Mouse (Mus musculus) liver, embryonic 14.5 days (tissue): ENCODE data around the gene Ctsl. TPM values are rescaled to one million over a fixed set of nuclear protein-coding genes. Genes with fewer than 3 reads are reported as not detected.

Experiments
- ATAC-seq: fragments of 200-750 bp; cut with Nextera tagmentation; 2 replicates; pipeline ENCODE4 v1.8.0; 2017; ENCODE audit warnings: moderate number of reproducible peaks, mild to moderate bottlenecking, moderate library complexity; ENCODE audit not compliant: insufficient read depth
- DNase-seq, 3 experiments: peaks; one replicate each; pipeline ENCODE4 v3.0.0-alpha.2; 2012 to 2013; ENCODE audit warnings: low read depth in 3 of 3, low spot score in 3 of 3
- H3K27ac ChIP-seq: fragments of 300-500 bp; sonication (generic); 2 replicates; pipeline ENCODE4 v1.5.1; 2014; ENCODE audit warnings: moderate library complexity, mild to moderate bottlenecking, control low read depth, inconsistent platforms
- H3K27me3 ChIP-seq: fragments of 300-500 bp; sonication (generic); 2 replicates; pipeline ENCODE4 v1.6.1; 2014; ENCODE audit warnings: mild to moderate bottlenecking, low read length, moderate library complexity; ENCODE audit not compliant: control insufficient read depth, insufficient read depth
- H3K36me3 ChIP-seq: fragments of 300-500 bp; sonication (generic); replicated peaks from 2 replicates; pipeline ENCODE4 v1.6.1; 2014; ENCODE audit warnings: low read depth; ENCODE audit not compliant: control insufficient read depth, insufficient read depth
- H3K4me1 ChIP-seq, 2 experiments: fragments of 200-500 bp in 1 of 2; fragments of 300-500 bp in 1 of 2; sonication (generic) in 1 of 2; replicated peaks; 2 replicates each; pipeline ENCODE4 v1.6.1; 2012 to 2014; ENCODE audit warnings: antibody characterized with exemption in 1 of 2, inconsistent platforms in 1 of 2, low read length in 1 of 2; ENCODE audit not compliant: control insufficient read depth in 2 of 2, insufficient read depth in 2 of 2
- H3K4me2 ChIP-seq: fragments of 300-500 bp; sonication (generic); 2 replicates; pipeline ENCODE4 v1.6.1; 2014; ENCODE audit warnings: low read depth, mild to moderate bottlenecking, control low read depth, moderate library complexity
- H3K4me3 ChIP-seq, 2 experiments: fragments of 200-500 bp in 1 of 2; fragments of 300-500 bp in 1 of 2; sonication (generic) in 1 of 2; 2 replicates each; pipeline ENCODE4 v1.5.1; 2012 to 2014; ENCODE audit warnings: low read depth in 2 of 2, low read length in 2 of 2, mild to moderate bottlenecking in 2 of 2, control low read depth in 1 of 2, inconsistent platforms in 1 of 2, moderate library complexity in 1 of 2; ENCODE audit not compliant: insufficient read depth in 1 of 2
- H3K9ac ChIP-seq: fragments of 300-500 bp; sonication (generic); replicated peaks from 2 replicates; pipeline ENCODE4 v1.6.1; 2014; ENCODE audit warnings: mild to moderate bottlenecking, control low read depth, moderate library complexity
- H3K9me3 ChIP-seq: fragments of 300-500 bp; sonication (generic); 2 replicates; pipeline ENCODE4 v1.6.1; 2016; ENCODE audit warnings: low read length, mixed read lengths; ENCODE audit not compliant: control insufficient read depth
- CTCF ChIP-seq: IDR thresholded peaks from 2 replicates; pipeline ENCODE4 v1.5.1; 2016; ENCODE audit warnings: antibody characterized with exemption, low read depth, control low read depth
- EP300 ChIP-seq: IDR thresholded peaks from 2 replicates; pipeline ENCODE4 v1.6.1; 2016; ENCODE audit warnings: antibody characterized with exemption, low read depth
- WGBS: fragments of 180-500 bp; shearing (Covaris S2); extraction: QIAGEN DNeasy Blood & Tissue Kit; methylation state at CpG from one replicate; pipeline ENCODE4 v1.1.7; 2014; ENCODE audit not compliant: insufficient replicate concordance; 5-methylcytosine and 5-hydroxymethylcytosine counted together
- polyA plus RNA-seq, 2 experiments: library from polyadenylated mRNA; depleted of rRNA in 1 of 2; stranded (reverse) in 1 of 2; unstranded in 1 of 2; fragments of >200 nt; fragmentation: Nextera tagmentation in 1 of 2; extraction: Ambion mirVana in 1 of 2; gene quantifications; 2 replicates each; pipeline versions ENCODE4 v1.2.1 to v1.2.3; 2012 to 2014

The Ctsl gene
- polyA plus RNA-seq, 2 experiments = 82.2 to 135 TPM

DNA sequence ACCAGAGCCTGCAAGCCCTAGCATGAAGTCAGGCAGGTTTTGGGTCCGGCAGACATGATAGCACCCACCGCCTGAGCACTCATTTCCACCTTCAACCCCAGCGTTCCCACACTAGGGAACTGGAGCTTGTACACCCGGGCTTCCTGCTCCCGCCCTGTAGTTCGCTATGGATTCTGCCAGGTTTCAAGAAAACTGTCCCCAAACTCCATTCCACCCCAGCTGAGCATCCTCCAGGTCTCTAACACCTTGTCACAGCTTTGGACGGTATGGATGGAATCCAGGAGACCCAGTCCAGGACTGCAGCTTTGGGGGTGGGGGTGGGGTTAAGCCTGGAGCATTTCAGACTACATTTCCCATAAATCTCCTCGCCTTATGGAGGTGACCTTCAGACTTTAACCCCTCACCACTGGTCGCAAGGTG is 26.6 kb downstream of the Ctsl start:
- peak; percentile 66 for ATAC-seq

DNA sequence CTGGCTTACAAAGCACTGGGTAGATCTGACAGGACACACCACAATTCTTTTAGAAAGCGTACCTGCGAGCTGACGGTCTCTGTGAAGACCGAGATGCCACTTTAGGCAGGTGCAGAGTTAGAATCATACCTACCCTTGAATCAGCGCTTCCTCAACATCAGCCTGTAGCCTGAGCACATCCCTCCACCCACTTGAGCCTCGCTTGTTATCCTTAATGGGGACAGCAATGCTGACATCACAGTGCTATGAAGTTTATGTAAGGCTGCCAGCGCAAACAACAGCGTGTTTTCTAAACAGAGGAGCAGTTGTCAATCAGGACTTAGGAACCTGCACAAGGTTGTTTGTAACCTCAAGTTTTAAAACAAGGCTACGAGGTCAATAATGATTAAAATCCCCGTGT is 27.1 kb downstream of the Ctsl start:
- H3K4me2 ChIP-seq = peak overlapping the region; percentile 79
- H3K27me3 ChIP-seq = no peaks in the 10 kb centered on the region
- peaks cover 0 to 4% of the 10 kb centered on the region in 2 experiments; a peak in 2 of 4 replicates for H3K4me1 ChIP-seq
- WGBS = 20% methylated on average over 10 of the region's 10 CpGs
- H3K9me3 ChIP-seq = no peaks in the 10 kb centered on the region
- H3K36me3 ChIP-seq = no peaks in the 10 kb centered on the region
- DNase-seq (no peak), ATAC-seq (peak; percentile 48; the same call in 1 of the 2 replicates)
- H3K4me3 ChIP-seq = peak overlapping the region; percentile 61 to 69
- H3K27ac ChIP-seq = no peak overlapping the region
- TF ChIP-seq EP300 (no peak), CTCF (no peak)
- H3K9ac ChIP-seq = peak overlapping the region; percentile 69

More for the DNA sequence above, 26.6 kb downstream of the Ctsl start:
- H3K27ac ChIP-seq = no peak overlapping the region
- DNase-seq = peak in 1 of 3 experiments; percentile 14
- 1% methylated on average over 9 of the region's 9 CpGs for WGBS
- H3K9ac ChIP-seq = peak overlapping the region; percentile 69
- TF ChIP-seq EP300 (no peak), CTCF (no peak)
- H3K36me3 ChIP-seq = no peaks in the 10 kb centered on the region
- H3K4me2 ChIP-seq = peak overlapping the region; percentile 79
- H3K27me3 ChIP-seq = no peaks in the 10 kb centered on the region
- H3K4me1 ChIP-seq = peaks cover 0 to 4% of the 10 kb centered on the region in 2 experiments; a peak in 2 of 4 replicates
- no peaks in the 10 kb centered on the region for H3K9me3 ChIP-seq
- H3K4me3 ChIP-seq = peak overlapping the region; percentile 61 to 69

DNA sequence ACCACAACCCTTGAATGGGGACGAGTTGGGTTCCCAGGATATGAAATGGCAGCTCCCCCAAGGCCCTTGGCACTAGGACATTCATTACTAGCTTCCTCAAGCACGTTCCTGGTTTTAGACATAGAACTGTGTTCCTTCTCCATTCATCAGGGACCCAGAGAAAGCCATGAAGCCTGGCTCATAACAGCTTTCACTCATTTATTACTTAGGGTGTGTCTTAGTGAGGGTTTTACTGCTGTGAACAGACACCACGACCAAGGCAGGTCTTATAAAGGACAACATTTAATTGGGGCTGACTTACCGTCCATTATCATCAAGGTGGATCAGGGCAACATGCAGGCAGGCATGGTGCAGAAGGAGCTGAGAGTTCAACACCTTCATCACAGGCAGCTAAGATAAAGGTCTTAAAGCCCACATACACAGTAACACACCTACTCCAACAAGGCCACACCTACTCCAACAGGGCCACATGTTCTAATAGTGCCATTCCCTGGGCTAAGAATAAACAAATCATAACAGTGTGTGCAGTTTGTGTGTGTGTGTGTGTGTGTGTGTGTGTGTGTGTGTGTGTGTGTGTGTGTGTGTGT is 35.1 kb downstream of the Ctsl start:
- WGBS = 43% methylated on average over 4 of the region's 4 CpGs
- H3K9ac ChIP-seq = no peak overlapping the region
- no peaks in the 10 kb centered on the region for H3K4me1 ChIP-seq
- DNase-seq (no peak), ATAC-seq (no peak)
- H3K9me3 ChIP-seq = no peaks in the 10 kb centered on the region
- no peak overlapping the region for H3K4me3 ChIP-seq
- H3K27me3 ChIP-seq = no peaks in the 10 kb centered on the region
- no peak overlapping the region for H3K4me2 ChIP-seq
- TF ChIP-seq EP300 (no peak), CTCF (no peak)
- H3K27ac ChIP-seq = no peak overlapping the region
- H3K36me3 ChIP-seq = no peaks in the 10 kb centered on the region

DNA sequence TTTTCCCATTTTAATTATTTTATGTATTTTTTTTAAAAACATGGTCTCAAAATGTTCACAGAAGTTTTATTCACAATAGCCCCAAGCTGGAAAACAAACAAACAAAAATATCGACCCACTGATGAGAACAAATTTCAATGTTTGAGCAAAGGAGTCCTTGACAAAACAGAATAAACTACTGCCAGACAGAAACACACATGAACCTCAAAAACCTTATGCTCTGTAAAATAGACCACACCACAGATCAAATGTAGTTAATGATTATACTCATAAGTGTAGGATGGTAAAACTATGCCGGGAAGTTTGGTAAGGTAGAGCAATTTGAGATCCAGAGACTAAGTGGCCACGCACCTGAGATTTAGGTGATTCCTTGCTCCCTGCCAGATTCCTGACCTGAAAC is 37.6 kb downstream of the Ctsl start:
- TF ChIP-seq EP300 = no peak
- TF ChIP-seq CTCF = no peak
- ATAC-seq (no peak), DNase-seq (no peak)
- no peaks in the 10 kb centered on the region for H3K36me3 ChIP-seq
- no peak overlapping the region for H3K4me3 ChIP-seq
- no peaks in the 10 kb centered on the region for H3K4me1 ChIP-seq
- H3K27ac ChIP-seq = no peak overlapping the region
- no peak overlapping the region for H3K4me2 ChIP-seq
- no peak overlapping the region for H3K9ac ChIP-seq
- H3K9me3 ChIP-seq = no peaks in the 10 kb centered on the region
- H3K27me3 ChIP-seq = no peaks in the 10 kb centered on the region
- 66% methylated on average over 3 of the region's 3 CpGs for WGBS

DNA sequence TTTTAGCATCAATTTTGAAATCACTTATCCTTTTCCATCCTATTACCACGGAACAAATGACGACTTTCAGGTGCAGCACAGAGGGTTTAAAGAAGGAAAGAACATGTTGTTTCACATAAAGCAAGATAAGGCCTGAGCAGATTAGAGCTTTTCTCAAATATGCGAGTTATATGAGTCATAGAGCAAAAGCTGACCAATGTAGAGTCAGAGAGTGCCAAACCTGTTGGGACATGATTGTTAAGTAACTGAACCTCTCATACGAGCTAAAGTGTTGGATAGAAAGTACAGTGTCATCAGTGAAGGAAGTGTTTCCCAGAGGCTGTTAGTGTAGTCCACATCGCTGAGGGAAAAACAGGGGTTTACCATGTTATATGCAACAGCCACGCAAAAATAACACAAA is 38.4 kb downstream of the Ctsl start:
- no peak overlapping the region for H3K4me3 ChIP-seq
- no peak for DNase-seq
- TF ChIP-seq EP300 (no peak), CTCF (no peak)

More for the DNA sequence above, 38.4 kb downstream of the Ctsl start:
- H3K27ac ChIP-seq = no peak overlapping the region
- H3K27me3 ChIP-seq = no peaks in the 10 kb centered on the region
- no peak overlapping the region for H3K9ac ChIP-seq
- no peaks in the 10 kb centered on the region for H3K36me3 ChIP-seq
- WGBS = 51% methylated on average over 6 of the region's 6 CpGs
- ATAC-seq = no peak
- no peak overlapping the region for H3K4me2 ChIP-seq
- no peaks in the 10 kb centered on the region for H3K4me1 ChIP-seq
- no peaks in the 10 kb centered on the region for H3K9me3 ChIP-seq
